Mouse (Mus musculus): ENCODE data around the gene Mtch1.

DNA sequence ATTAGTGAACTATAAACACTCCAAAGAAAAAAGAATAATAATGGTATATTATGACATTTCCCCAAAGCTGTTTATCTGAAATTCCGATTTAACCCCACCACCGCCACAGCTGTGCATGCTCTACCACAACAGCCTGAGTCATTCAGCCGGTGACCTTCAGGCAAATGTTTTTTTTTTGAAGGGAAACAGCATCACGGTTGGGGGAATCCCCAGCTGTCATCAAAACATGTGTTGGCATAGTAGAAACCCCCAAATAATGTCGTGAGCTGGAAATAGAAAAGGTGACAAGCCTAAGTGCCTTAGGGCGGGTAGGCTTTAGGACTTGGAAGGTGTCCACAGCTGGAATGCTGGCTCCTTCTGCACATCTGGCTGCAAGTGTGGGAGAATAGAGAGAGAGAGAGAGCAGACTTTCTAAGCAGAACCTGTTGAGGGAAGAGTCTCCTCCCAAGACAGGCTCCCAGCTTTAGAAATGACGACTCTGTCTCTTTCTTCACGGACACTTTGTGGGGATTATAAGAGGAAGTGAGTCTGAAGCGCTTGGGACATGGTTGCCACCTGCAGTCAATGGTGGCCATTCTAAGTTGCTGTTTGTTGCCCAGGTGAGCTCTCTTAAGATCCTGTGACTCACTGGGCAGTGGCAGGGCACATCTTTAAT lies 46.5 kb upstream of the Mtch1 start:
- TF ChIP-seq E2F4 (IDR thresholded peaks at IDR 0.05; ENCODE audit: insufficient replicate concordance, low read depth, low read length), result no peak
- no peak for TF ChIP-seq POLR2A (IDR thresholded peaks at IDR 0.05; ENCODE audit: low read depth, low read length)
- TF ChIP-seq ELF1 (IDR thresholded peaks at IDR 0.05; ENCODE audit: low read depth, low read length), result peak; percentile 39; the same call in 1 of the 2 replicates
- TF ChIP-seq ZKSCAN1 (IDR thresholded peaks at IDR 0.05; ENCODE audit: borderline replicate concordance, low read depth, low read length), result no peak
- peak; percentile 90 for TF ChIP-seq EP300 (IDR thresholded peaks at IDR 0.05; ENCODE audit: low read length)
- 0 out of 2 replicates have a peak, but pooled peaks have one; percentile 32 for TF ChIP-seq POLR2AphosphoS2 (IDR thresholded peaks at IDR 0.05; ENCODE audit: low read depth, low read length)
- peak; percentile 84 for TF ChIP-seq MAX (IDR thresholded peaks at IDR 0.05; ENCODE audit: low read length)
- peak; percentile 84 for TF ChIP-seq CHD2 (IDR thresholded peaks at IDR 0.05; ENCODE audit: low read length)

Measured in CH12.LX (cell line).